Mouse (Mus musculus) ES-E14 (cell line): ENCODE data around the gene Nfasc. TPM values are rescaled to one million over a fixed set of nuclear protein-coding genes. Genes with fewer than 3 reads are reported as not detected.

Experiments
- DNase-seq: peaks from one replicate; pipeline ENCODE4 v3.0.0-alpha.2; 2013; ENCODE audit warnings: low read depth, low spot score
- H3K27ac ChIP-seq: 2 replicates; pipeline ENCODE4 v1.5.1; 2012; ENCODE audit warnings: low read depth, mild to moderate bottlenecking, low read length, moderate library complexity, mixed read lengths; ENCODE audit not compliant: poor library complexity, insufficient read depth, severe bottlenecking
- H3K36me3 ChIP-seq: 2 replicates; pipeline ENCODE4 v1.6.1; 2012; ENCODE audit warnings: mild to moderate bottlenecking, low read length, moderate library complexity, mixed read lengths; ENCODE audit not compliant: control insufficient read depth, poor library complexity, insufficient read depth, severe bottlenecking
- H3K4me1 ChIP-seq, 2 experiments: fragments of 150-350 bp in 1 of 2; sonication (generic) in 1 of 2; 2 replicates each; pipeline ENCODE4 v1.6.1; 2012; ENCODE audit warnings: low read length in 2 of 2, mild to moderate bottlenecking in 1 of 2, mixed read lengths in 1 of 2; ENCODE audit not compliant: control insufficient read depth in 2 of 2, insufficient read depth in 2 of 2, poor library complexity in 1 of 2
- H3K4me3 ChIP-seq, 2 experiments: fragments of 150-350 bp in 1 of 2; sonication (generic) in 1 of 2; 2 replicates each; pipeline ENCODE4 v1.5.1; 2012; ENCODE audit warnings: low read length in 2 of 2, low read depth in 1 of 2, mild to moderate bottlenecking in 1 of 2, mixed read lengths in 1 of 2; ENCODE audit not compliant: insufficient read depth in 1 of 2, poor library complexity in 1 of 2, severe bottlenecking in 1 of 2
- H3K9ac ChIP-seq: 2 replicates; pipeline ENCODE4 v1.6.1; 2012; ENCODE audit warnings: low read depth, mild to moderate bottlenecking, low read length, mixed read lengths; ENCODE audit not compliant: poor library complexity, insufficient read depth, severe bottlenecking
- H3K9me3 ChIP-seq: fragments of 150-350 bp; sonication (generic); 2 replicates; pipeline ENCODE4 v1.6.1; 2012; ENCODE audit warnings: low read depth, mild to moderate bottlenecking, low read length; ENCODE audit not compliant: control insufficient read depth, insufficient read depth
- CHD2 ChIP-seq: IDR thresholded peaks from 2 replicates; pipeline ENCODE4 v1.6.1; 2014; ENCODE audit warnings: mild to moderate bottlenecking, low read depth, low read length, inconsistent platforms
- HCFC1 ChIP-seq: IDR thresholded peaks from 2 replicates; pipeline ENCODE4 v1.6.1; 2012; ENCODE audit warnings: low read length, inconsistent platforms, borderline replicate concordance; ENCODE audit not compliant: insufficient read depth
- MAFK ChIP-seq: IDR thresholded peaks from 2 replicates; pipeline ENCODE4 v1.6.1; 2014; ENCODE audit warnings: mild to moderate bottlenecking, low read depth, low read length, inconsistent platforms; ENCODE audit not compliant: insufficient read depth
- ZC3H11A ChIP-seq: IDR thresholded peaks from 2 replicates; pipeline ENCODE4 v1.6.1; 2012; ENCODE audit warnings: low read depth, mild to moderate bottlenecking, inconsistent platforms, low read length, borderline replicate concordance
- ZNF384 ChIP-seq: IDR thresholded peaks from 2 replicates; pipeline ENCODE4 v1.6.1; 2012; ENCODE audit warnings: low read depth, low read length, inconsistent platforms
- in situ Hi-C, 2 experiments: fragments of 600-800 bp; cut with MboI; formaldehyde crosslinking; loops; one replicate each; pipeline ENCODE4 v1.15.1; 2025; ENCODE audit warnings: low sequenced_read_pairs in 2 of 2, inconsistent platforms in 1 of 2; ENCODE audit not compliant: unreplicated experiment in 2 of 2
- total RNA-seq: library from RNA; depleted of rRNA; stranded (reverse); fragments of 300-350 nt; gene quantifications from 2 replicates; pipeline ENCODE4 v1.2.3, GENCODE M21; 2012

The Nfasc gene
- total RNA-seq, 1 experiment, result 8.9 TPM

DNA sequence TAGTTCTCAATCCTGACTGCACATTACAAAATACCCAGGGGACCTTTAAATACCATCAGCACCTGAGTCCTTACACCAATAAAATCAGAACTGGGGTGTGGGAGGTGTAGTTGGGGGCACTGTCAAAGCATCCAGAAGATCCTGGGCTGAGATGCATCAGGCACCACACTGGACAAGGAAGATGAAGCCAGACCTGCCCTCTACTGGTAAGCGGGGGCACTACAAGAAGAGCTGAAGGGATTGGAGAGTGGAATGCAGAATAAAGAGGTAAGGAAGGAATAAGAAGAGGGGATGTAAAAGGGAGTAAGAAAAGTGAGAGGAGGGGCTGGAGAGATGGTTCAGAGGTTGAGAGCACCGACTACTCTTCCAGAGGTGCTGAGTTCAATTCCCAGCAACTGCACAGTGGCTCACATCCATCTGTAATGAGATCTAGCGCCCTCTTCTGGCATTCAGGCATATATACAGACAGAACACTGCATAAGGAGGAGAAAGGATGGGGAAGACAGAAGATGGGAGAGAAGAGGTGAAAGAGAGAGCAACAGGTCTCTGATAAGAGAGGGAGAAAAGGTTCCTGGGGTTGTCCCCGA, 132.5 kb downstream of the Nfasc start:
- no peaks in the 10 kb centered on the region for H3K9me3 ChIP-seq
- no peak overlapping the region for H3K27ac ChIP-seq
- in situ Hi-C loops, result no loop called here
- no peak overlapping the region for H3K4me3 ChIP-seq
- TF ChIP-seq HCFC1 (no peak), CHD2 (no peak), ZC3H11A (peak; percentile 20; the same call in 1 of the 2 replicates)
- H3K36me3 ChIP-seq, result peaks cover 16% of the 10 kb centered on the region; the same call in 1 of the 2 replicates
- H3K9ac ChIP-seq, result no peak overlapping the region
- peak; percentile 63 for DNase-seq
- H3K4me1 ChIP-seq, result no peaks in the 10 kb centered on the region

DNA sequence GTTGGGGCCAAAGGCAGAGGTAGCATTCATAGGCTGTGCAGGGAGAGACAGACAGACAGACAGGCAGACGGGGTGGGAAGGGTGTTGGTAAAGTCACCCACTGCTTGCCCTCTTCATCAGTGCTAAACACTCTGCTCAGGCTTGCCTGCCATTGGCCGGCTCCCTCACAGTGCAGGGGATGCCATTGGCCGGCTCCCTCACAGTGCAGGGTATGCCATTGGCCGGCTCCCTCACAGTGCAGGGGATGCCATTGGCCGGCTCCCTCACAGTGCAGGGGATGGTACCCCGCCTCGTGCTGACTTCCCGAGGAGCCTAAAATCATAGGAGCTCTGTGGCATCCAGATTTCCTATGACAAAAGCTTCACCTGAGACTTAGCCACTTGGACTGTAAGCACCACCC, 139.4 kb downstream of the Nfasc start:
- in situ Hi-C loops, result no loop called here
- Histone ChIP-seq H3K9me3 (no peaks in the 10 kb centered on the region), H3K9ac (no peak overlapping the region), H3K27ac (no peak overlapping the region), H3K36me3 (peaks cover 15% of the 10 kb centered on the region; the same call in 1 of the 2 replicates), H3K4me1 (no peaks in the 10 kb centered on the region), H3K4me3 (no peak overlapping the region)
- no peak for DNase-seq
- TF ChIP-seq ZNF384 (no peak), CHD2 (no peak), HCFC1 (no peak), ZC3H11A (no peak), MAFK (no peak)

DNA sequence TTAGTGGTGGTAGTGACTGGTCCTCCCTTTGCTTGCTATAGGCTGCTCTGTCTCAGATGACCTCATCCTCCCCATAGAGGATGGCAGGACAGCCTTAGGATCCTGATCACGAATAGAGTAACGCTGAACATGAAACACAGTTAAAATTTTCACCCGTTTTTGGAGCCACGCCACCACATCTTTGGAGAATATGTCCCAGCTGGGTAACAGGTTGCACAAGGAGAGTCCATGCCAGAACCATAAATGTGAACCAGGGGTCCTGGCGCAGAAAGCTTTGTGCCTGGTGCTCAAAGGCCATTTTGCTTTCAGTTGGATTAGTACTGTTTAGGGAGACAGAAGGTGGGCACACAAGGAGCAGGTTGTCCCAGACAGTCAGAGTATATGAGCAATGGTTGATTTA, 143.6 kb downstream of the Nfasc start:
- DNase-seq, result no peak
- no peak for TF ChIP-seq CHD2
- no peak for TF ChIP-seq HCFC1
- no peak for TF ChIP-seq MAFK
- TF ChIP-seq ZNF384, result no peak
- no peak for TF ChIP-seq ZC3H11A
- in situ Hi-C loops, result no loop called here

DNA sequence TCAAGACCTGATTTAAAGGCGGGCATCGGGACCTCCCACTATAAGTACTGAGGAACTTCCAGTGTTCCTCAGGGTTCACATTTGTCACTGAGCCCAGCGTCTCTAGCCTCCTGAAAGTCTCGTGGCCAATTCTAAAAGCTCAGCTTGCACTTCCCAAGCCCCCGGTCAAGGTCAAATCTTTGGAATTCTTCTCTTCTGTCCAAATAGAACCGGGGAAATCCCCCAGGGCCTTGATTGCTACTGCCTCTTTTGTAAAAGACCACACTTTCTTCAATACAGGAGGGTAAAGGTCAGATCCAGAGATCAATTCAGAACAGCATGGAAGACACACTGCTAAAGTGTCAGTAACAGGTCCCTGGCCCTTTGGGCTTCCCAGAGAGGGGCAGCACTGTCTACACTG, 145.9 kb downstream of the Nfasc start:
- Histone ChIP-seq H3K27ac (no peak overlapping the region), H3K36me3 (no peaks in the 10 kb centered on the region; the same call in 1 of the 2 replicates), H3K9ac (no peak overlapping the region), H3K9me3 (no peaks in the 10 kb centered on the region), H3K4me1 (peaks cover 0 to 3% of the 10 kb centered on the region in 2 experiments; a peak in 1 of 4 replicates), H3K4me3 (no peak overlapping the region)
- in situ Hi-C loops, result no loop called here
- TF ChIP-seq MAFK (no peak), ZNF384 (no peak), HCFC1 (no peak), CHD2 (no peak), ZC3H11A (no peak)
- DNase-seq, result no peak

More for the DNA sequence above, 143.6 kb downstream of the Nfasc start:
- H3K9me3 ChIP-seq, result no peaks in the 10 kb centered on the region
- no peak overlapping the region for H3K27ac ChIP-seq
- peaks cover under 1% of the 10 kb centered on the region; the same call in 1 of the 2 replicates for H3K36me3 ChIP-seq
- H3K4me3 ChIP-seq, result no peak overlapping the region
- no peak overlapping the region for H3K9ac ChIP-seq
- peaks cover 0 to 3% of the 10 kb centered on the region in 2 experiments; a peak in 1 of 4 replicates for H3K4me1 ChIP-seq
